Mouse (Mus musculus): ENCODE results near the gene Dcun1d4.
"Not testable (repeated sequence)": the region's sequence is repeated elsewhere in the genome, so short reads cannot be mapped to it uniquely, and the experiment has no call there.

Dcun1d4 gene

GRCm38 (mm10) chr5:73480700-73481099 is at the start of gene Dcun1d4:
Dcun1d4 (plus strand) TSS chr5:73481000.
- no peak for DNase-seq (ENCODE audit: low spot score in 2 of 2)

- DNase-seq (ENCODE audit: low spot score in 2 of 2) = peak; percentile 23 to 69
Measured at GRCm38 (mm10) chr5:73431581-73431980, 49.2 kb upstream of the Dcun1d4 start.

GRCm38 (mm10) chr5:73432805-73433204 is 48.0 kb upstream of the Dcun1d4 start:
- DNase-seq (ENCODE audit: low spot score in 2 of 2) = no peak

GRCm38 (mm10) chr5:73434764-73435163 is 46.0 kb upstream of the Dcun1d4 start:
- no peak for DNase-seq (ENCODE audit: low spot score in 2 of 2)

- DNase-seq (ENCODE audit: low spot score in 2 of 2) = no peak
Measured at GRCm38 (mm10) chr5:73442176-73442575, 38.6 kb upstream of the Dcun1d4 start.

- no peak for DNase-seq (ENCODE audit: low spot score in 2 of 2)
Measured at GRCm38 (mm10) chr5:73450276-73450675, 30.5 kb upstream of the Dcun1d4 start.

GRCm38 (mm10) chr5:73454502-73455306 is 26.1 kb upstream of the Dcun1d4 start:
- no peak for DNase-seq (ENCODE audit: low spot score in 2 of 2)

GRCm38 (mm10) chr5:73455307-73455687 is 25.5 kb upstream of the Dcun1d4 start:
- DNase-seq (ENCODE audit: low spot score in 2 of 2) = no peak

GRCm38 (mm10) chr5:73468462-73469433 is 12.1 kb upstream of the Dcun1d4 start:
- DNase-seq (ENCODE audit: low spot score in 2 of 2) = no peak

GRCm38 (mm10) chr5:73474412-73475405 is 6.1 kb upstream of the Dcun1d4 start:
- no peak for DNase-seq (ENCODE audit: low spot score in 2 of 2)

- no peak for DNase-seq (ENCODE audit: low spot score in 2 of 2)
Measured at GRCm38 (mm10) chr5:73481401-73481800, 601 bp downstream of the Dcun1d4 start.

GRCm38 (mm10) chr5:73482381-73482780 is 1.6 kb downstream of the Dcun1d4 start:
- DNase-seq (ENCODE audit: low spot score in 2 of 2) = not testable (repeated sequence)

- no peak for DNase-seq (ENCODE audit: low spot score in 2 of 2)
Measured at GRCm38 (mm10) chr5:73484016-73484615, 3.3 kb downstream of the Dcun1d4 start.

GRCm38 (mm10) chr5:73486451-73486850 is 5.7 kb downstream of the Dcun1d4 start:
- no peak for DNase-seq (ENCODE audit: low spot score in 2 of 2)

- peak in 1 of 2 experiments; percentile 5 for DNase-seq (ENCODE audit: low spot score in 2 of 2)
Measured at GRCm38 (mm10) chr5:73489915-73490314, 9.1 kb downstream of the Dcun1d4 start.

- peak; percentile 97 to 98 for DNase-seq (ENCODE audit: low spot score in 2 of 2)
Measured at GRCm38 (mm10) chr5:73490596-73491073, 9.8 kb downstream of the Dcun1d4 start.

GRCm38 (mm10) chr5:73491074-73491836 is 10.5 kb downstream of the Dcun1d4 start:
- DNase-seq (ENCODE audit: low spot score in 2 of 2) = peak; percentile 35 to 60

- DNase-seq (ENCODE audit: low spot score in 2 of 2) = peak; percentile 84 to 85
Measured at GRCm38 (mm10) chr5:73491837-73492720, 11.3 kb downstream of the Dcun1d4 start.

GRCm38 (mm10) chr5:73497401-73497800 is 16.6 kb downstream of the Dcun1d4 start:
- no peak for DNase-seq (ENCODE audit: low spot score in 2 of 2)
